Mouse (Mus musculus) ZHBTc4 (cell line): ENCODE data around the gene Sfn.
A peak's percentile ranks its signal among the peaks of the same experiment; 100 is the strongest.
"Not testable (repeated sequence)": the region's sequence is repeated elsewhere in the genome, so short reads cannot be mapped to it uniquely, and the experiment has no call there.

Experiments used
- DNase-seq: peaks from one replicate; pipeline ENCODE4 v3.0.0-alpha.2; 2011; ENCODE audit warnings: low read depth, low spot score

Sfn gene

DNA sequence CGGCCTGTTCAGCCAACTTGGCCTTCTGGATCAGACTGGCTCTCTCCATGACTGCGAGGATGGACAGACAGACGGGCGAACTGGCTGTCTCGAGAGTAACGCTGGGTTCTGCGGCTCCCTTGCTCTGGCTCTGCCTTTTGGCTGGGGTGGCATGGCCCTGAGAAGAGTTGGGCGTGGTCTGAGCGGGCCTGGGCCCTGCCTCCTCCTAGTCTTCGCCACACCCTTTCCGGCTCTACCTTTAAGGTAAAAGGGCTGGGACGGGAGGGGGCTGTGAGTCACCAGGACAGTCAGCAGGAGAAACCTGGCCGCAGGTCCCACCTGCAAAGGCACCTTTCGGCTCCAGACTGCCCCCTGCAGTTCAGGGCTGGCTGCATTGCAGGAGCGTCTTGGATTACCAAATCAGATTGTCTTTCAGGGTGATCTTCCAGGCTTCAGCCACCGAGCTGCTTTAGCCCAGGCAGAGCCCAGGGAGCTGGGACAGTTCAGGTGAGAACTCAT is at the start of gene Sfn:
TSS of gene Sfn (minus strand) at position 448 of the 498 bp plus-strand sequence.
- DNase-seq = peak; percentile 86

- peak; percentile 36 for DNase-seq
Observed at GRCm38 (mm10) chr4:133651445-133651844, 49.5 kb upstream of the Sfn start.

DNA sequence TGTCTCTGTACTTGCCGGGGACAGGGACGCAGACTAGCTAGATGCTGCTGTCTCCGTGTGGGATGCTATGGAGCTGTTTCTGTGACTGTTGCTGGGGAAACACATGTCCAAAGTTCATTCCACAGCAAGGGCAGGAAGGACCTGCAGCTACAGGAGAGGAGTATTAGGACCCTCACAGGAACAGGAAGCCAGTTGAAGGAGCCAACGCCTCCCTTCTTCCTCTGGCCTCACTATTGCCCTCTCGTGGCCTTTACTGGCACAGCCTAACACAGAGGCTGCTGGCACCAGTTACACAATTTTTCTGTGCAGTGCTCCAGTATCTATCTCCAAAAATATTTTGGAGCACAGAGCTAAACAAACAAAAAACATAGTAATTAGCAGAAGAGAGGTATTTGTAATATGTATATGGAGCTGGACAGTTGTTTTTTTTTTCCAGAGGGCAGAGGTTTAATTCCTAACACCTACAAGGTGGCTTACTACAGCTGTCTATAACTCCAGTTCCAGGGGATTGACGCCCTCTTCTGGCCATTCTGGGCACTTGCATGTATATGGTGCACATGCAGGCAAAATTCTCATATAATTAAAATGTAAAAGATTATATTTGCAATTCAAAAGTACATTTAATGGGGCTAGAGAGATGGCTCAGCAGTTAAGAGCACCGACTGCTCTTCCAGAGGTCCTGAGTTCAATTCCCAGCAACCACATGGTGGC is 48.2 kb upstream of the Sfn start, which contains the start of gene Zdhhc18:
TSS of gene Zdhhc18 (minus strand) at position 166 of the 711 bp plus-strand sequence.
- DNase-seq = peak; percentile 91

DNA sequence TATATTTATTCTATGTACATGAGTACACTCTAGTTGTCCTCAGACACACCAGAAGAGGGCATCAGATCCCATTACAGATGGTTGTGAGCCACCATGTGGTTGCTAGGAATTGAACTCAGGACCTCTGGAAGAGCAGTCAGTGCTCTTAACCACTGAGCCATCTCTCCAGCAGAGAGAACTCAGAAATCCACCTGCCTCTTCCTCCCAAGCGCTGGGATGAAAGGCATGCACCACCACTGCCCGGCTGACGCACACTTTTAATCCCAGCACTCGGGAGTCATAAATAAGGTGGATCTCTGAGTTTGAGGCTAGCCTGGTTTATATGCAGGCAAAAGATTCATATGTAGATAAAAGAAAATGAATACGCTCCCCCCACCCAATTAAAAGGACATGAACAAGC is 47.5 kb upstream of the Sfn start:
- not testable (repeated sequence) for DNase-seq

DNA sequence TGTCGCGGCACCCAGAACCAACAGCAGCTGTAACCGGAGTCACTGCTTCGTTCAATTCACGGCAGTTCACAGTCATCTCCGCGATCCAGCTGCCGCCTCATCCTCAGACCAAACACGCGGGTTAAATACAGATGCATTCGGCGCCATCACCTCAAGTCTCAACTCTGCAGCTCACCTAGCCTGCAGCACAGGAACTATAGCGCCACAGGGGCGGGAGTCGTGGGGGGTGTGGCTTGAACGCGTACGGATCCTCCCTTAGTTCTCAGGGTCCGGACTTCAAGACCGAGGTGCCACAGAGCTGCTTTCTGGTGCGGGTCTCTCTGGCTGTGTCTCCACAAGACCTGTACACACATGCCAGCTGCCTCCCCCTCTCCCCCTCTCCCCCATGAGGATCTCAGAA is 43.7 kb upstream of the Sfn start:
- DNase-seq = peak; percentile 83

GRCm38 (mm10) chr4:133645195-133645594 is 43.2 kb upstream of the Sfn start:
- DNase-seq = peak; percentile 70

DNA sequence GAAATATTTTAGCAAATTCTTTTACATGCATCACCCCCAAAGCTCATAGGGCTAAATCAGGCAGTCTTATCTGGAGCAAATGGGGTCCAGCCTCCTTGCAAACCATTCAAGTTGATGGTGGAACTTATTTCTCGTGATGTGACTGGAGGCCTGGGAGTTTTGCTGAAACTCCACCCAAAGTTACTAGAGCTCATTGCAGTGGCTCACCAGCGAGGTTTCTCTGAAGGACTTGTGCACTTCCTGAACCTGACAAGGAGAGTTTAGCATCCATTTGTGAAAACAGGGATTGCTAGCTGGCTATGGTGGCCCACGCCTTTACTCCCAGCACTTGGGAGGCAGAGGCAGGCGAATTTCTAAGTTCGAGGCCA is 32.1 kb upstream of the Sfn start:
- DNase-seq = no peak

GRCm38 (mm10) chr4:133633332-133634042 is 31.5 kb upstream of the Sfn start:
- peak; percentile 94 for DNase-seq

GRCm38 (mm10) chr4:133632483-133633327 is 30.7 kb upstream of the Sfn start:
- DNase-seq = peak; percentile 58

DNA sequence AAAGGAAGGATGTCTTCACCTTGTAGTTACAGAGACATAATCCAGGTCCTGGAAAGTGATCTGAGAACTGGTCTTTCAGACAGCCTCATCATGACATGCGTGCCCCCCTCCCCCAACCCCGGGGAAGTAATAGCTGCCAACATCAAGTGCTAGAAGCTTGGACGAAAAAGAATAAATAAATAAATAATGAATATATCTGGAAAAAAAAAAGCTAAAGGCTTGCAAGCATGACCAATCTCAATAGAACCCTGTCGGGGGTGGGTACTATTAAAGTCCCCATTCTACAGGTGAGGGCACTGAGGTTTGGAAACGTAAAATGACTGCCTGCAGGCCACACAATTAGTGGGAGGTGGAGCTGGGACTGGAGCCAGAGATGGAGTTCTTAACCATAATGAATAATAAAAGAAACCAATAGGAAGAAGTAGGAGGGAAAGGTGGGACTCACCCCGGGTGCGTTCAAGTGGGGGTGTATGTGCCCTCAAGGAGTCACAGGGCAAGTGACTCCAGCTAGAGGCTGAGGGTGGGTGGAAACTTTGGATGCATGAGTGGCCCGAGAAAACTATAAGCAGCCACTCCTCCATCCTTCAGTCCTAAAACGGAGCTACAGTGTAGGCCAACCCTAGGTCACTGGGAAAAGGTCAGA is 29.9 kb upstream of the Sfn start:
- DNase-seq = peak; percentile 76

- DNase-seq = no peak
Observed at GRCm38 (mm10) chr4:133631071-133631768, 29.3 kb upstream of the Sfn start.

DNA sequence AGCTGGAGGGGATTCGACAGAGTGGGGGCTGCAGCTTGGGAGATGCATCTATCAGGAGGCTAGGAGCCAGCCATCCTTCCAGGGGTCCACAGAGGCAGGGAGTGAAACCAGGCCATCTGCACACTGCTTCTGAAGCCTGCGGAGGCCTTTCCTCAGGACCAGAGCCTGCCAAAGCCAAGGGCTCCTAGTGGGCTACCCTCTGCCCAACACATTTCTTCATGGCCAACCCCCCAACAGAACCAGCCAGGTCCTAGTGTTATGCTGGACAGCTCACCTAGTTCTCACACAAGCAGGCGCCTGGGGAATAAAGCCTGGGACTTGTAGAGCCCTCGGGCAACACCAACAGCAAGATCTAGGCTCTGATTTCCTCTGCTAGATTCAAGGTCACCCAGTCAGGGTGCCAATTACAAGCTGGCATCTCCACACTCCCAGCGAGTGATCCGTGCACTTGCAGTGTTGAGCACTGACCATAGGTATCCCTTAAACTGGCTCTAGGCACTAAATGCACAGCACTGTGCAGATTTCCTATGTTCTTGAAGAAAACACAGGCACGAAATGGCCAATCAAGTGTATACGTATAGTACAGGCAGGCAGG is 28.5 kb upstream of the Sfn start:
- no peak for DNase-seq

- DNase-seq = no peak
Observed at GRCm38 (mm10) chr4:133629191-133629590, 27.2 kb upstream of the Sfn start.

DNA sequence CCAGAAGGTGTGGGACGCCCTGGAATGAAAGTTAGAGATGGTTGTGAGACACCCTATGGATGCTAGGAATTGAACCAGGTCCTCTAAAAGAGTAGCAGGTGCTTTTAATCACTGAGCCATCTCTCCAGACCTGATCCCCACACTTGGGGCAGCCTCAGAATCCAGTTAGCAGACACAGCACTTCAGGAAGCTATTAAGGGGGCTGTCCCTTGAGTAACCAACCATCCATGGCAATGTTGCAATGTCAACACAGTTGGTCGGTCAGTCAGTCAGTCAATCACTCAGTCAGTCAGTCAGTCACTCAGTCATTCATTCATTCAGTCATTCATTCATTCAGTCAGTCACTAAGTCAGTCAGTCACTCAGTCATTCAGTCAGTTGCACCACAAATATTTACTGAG is 26.5 kb upstream of the Sfn start:
- DNase-seq = no peak

DNA sequence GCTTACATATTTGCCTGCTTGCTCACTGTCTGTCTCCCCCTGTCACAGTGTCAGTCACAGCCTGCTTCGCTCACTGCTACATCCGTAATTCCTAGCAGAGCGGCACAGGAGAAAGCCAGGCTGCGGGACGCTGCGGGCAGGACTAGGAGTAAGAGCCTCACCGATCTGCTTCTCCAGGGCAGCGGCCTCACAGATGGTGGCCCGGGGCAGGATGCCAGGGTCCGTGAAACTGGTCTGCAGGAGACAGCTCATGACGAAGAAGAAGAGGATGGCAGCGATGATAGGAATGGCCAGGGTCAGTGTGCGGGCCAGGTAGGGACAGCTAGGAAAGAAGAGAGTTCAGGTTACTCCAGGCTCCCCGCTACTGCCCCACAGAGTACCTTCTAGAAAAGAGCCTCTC is 25.1 kb upstream of the Sfn start:
- DNase-seq = no peak

GRCm38 (mm10) chr4:133626621-133627020 is 24.7 kb upstream of the Sfn start:
- DNase-seq = no peak

GRCm38 (mm10) chr4:133626221-133626620 is 24.3 kb upstream of the Sfn start:
- DNase-seq = peak; percentile 57

DNA sequence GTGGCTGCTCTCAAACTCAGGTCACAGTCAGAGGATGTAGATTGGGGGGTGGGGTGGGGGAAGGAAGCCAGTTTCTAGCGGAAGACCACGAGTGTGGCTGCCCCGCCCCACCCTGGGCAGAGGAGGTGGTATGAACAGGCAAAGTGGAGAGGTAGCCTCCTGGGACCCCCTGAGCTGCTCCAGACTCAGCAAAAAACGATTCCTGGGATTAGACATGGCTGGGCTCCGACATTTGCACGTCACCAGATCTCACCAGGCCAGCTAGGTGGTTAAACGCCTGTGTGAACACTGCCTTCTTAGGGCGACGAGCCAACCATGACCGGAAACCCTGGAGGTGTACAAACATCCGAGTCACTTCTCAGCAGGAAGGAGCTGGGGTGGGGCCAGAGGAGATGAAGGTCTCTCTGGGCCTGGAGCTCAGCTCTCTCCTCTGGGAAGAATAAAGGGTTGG is 23.7 kb upstream of the Sfn start:
- DNase-seq = peak; percentile 67

DNA sequence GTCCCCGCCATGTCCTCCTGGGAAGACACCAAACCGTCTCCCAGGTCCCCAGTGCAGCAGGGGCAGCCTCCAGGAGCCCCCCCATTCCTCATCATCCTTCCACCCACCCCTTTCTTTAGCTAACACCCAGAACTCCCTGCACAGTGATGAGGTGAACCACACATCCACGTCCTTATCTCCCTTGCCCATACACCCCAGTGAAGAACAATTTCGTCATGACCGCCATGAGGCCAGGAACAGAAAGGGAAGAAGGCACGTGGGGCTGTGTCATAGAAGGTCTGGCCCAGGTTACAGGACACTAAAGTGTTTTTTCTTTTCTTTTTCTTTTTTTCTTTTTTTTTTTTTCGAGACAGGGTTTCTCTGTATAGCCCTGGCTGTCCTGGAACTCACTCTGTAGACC is 22.9 kb upstream of the Sfn start:
- DNase-seq = no peak

DNA sequence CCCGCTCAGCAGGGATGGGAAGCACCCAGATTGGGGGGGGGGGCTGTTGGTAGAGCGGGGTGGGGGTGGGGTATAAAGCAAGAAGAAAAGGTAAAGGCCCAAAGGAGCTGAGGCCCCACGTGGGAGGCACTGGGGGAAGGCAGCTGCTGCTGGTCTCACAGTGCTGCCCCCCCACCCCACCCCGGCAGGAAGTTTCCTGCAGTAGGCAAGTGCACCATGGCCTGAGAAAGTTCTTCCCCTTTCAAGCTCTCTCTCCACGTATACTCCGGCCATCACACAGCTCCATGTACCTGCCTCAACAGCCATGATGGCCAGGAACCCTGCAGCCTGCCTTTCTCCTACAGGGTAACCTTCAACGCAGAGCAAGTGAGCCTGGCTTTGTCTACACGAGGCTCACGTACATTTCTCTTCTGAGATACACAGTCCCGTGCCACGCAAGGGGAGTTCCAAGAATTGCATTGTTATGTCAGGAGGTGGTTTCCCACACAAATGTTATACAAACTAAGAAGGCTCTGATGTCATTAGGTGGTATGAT is 20.3 kb upstream of the Sfn start:
- peak; percentile 76 for DNase-seq
